Mouse (Mus musculus) liver, embryonic 14.5 days (tissue): ENCODE results near the gene Spata32.

Source experiments
- CTCF ChIP-seq: IDR thresholded peaks from 2 replicates; pipeline ENCODE4 v1.5.1; 2016; ENCODE audit warnings: antibody characterized with exemption, low read depth, control low read depth
- EP300 ChIP-seq: IDR thresholded peaks from 2 replicates; pipeline ENCODE4 v1.6.1; 2016; ENCODE audit warnings: antibody characterized with exemption, low read depth

GRCm38 (mm10) chr11:103253605-103254004, 35.4 kb upstream of the Spata32 start:
- TF ChIP-seq CTCF: no peak
- TF ChIP-seq EP300: no peak
